Mouse (Mus musculus): Measurements from ENCODE around the gene Grk6. TPM values are rescaled to one million over a fixed set of nuclear protein-coding genes. Genes with fewer than 3 reads are reported as not detected.

The Grk6 gene
- polyA plus RNA-seq, 1 experiment: 38.4 TPM

DNA sequence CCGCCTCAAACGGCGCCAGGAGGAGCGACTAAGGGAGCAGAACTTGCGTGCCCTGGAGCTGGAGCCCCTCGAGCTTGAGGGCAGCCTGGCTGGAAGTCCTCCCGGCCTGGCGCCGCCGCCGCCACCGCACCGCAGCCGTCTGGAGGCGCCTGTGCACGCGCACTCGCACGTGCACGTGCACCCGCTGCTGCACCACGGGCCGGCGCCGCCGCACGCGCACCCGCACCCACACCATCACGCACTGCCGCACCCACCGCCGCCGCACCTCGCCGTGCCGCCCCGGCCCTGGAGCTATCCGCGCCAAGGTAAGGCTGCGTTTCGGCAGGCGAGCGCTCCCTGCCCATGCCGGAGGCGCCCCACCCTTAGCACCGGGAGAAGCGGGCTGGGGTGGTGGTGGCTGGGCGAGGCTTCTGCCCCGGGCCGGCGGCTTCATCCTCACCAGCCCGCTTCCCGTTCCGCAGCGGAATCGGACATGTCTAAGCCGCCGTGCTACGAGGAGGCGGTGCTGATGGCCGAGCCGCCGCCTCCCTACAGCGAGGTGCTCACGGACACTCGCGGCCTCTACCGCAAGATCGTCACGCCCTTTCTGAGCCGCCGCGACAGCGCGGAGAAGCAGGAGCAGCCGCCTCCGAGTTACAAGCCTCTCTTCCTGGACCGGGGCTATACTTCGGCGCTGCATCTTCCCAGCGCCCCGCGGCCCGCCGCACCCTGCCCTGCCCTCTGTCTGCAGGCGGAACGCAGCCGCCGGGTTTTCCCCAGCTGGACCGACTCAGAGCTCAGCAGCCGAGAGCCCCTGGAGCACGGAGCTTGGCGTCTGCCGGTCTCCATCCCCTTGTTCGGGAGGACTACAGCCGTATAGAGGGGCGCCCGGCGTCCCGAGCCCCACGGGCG is 27.5 kb downstream of the Grk6 start:
- TF ChIP-seq POLR2A (IDR thresholded peaks at IDR 0.05; ENCODE audit: low read depth, low read length) (no peak), CTCF (IDR thresholded peaks at IDR 0.05; ENCODE audit: extremely low read depth, insufficient read length, insufficient replicate concordance, low read depth, low read length) (no peak)
- H3K27ac ChIP-seq (ENCODE audit: insufficient read depth, low read depth, low read length): no peak overlapping the region
- no peaks in the 10 kb centered on the region for H3K36me3 ChIP-seq (ENCODE audit: control insufficient read depth, insufficient read depth, low read length)
- H3K4me1 ChIP-seq (ENCODE audit: control insufficient read depth, insufficient read depth, insufficient read length, low read length): peaks cover 12% of the 10 kb centered on the region
- peak overlapping the region; percentile 62 for H3K4me3 ChIP-seq (ENCODE audit: low read depth, low read length)
- WGBS: 2% methylated on average over 101 of the region's 103 CpGs
- 0 out of 2 replicates have a peak, but pooled peaks cover 10% of the 10 kb centered on the region for H3K27me3 ChIP-seq (ENCODE audit: control insufficient read depth, insufficient read depth, low read length)

DNA sequence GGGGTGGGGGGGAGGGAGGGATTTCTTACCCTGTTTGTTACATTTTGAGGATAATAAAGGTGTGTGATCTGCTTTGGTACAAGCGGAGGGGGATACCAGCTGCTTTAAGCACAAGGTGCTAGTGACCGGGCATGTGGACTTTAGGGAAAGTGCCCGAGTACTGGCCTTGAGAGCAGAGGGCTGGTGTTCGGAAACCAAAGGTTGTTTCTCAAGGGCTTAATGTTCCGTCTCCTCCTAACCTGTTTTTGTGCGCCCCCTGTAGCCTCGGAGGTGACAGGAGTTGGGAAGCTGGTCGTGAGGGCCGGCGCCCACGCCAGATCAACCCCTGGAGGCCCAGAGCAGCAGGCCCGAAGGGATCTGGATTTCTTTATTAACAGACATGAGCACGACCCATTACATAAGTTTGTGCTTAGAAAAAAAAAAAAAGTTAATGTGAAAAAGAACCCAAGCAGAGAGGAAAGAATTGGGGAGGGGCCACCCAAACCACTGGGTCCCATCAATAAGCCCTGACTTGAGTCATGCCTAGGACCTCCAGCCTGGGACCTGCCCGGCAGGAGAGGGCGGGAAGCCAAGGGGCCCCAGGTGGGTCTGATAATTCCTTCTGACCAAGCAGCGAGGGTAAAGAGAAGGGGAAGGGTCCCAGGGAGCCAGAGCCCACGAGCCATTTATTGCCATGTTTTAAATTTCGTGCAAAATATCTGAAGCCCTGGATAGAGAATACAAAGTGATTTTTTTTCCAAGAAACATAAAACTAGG is 28.4 kb downstream of the Grk6 start:
- no peak for TF ChIP-seq POLR2A (IDR thresholded peaks at IDR 0.05; ENCODE audit: low read depth, low read length)
- TF ChIP-seq CTCF (IDR thresholded peaks at IDR 0.05; ENCODE audit: extremely low read depth, insufficient read length, insufficient replicate concordance, low read depth, low read length): no peak
- Histone ChIP-seq H3K36me3 (ENCODE audit: control insufficient read depth, insufficient read depth, low read length) (no peaks in the 10 kb centered on the region), H3K27ac (ENCODE audit: insufficient read depth, low read depth, low read length) (no peak overlapping the region), H3K4me1 (ENCODE audit: control insufficient read depth, insufficient read depth, insufficient read length, low read length) (peaks cover 12% of the 10 kb centered on the region), H3K4me3 (ENCODE audit: low read depth, low read length) (peak overlapping the region; percentile 62), H3K27me3 (ENCODE audit: control insufficient read depth, insufficient read depth, low read length) (0 out of 2 replicates have a peak, but pooled peaks cover 10% of the 10 kb centered on the region)
- WGBS: 39% methylated on average over 18 of the region's 18 CpGs

DNA sequence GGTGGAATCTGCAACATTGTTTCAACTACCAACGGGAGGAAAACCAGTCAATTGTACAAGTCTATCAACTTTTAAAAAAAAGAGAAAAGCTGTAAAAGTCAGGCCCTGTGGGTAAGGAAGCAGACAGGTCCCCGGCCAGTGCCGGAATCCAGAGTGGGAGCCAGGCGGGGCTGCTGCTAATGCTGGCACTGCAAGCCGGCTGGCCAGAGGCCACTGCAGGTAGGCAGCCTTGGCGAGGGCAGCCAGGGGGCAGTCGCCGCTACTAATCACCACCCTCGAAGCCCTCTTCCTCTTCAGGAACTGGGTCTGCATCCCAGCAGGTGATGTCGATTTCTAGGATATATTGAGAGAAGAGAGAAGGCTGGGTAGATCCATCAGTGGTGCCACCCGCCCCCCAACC is 29.1 kb downstream of the Grk6 start:
- H3K4me3 ChIP-seq (ENCODE audit: low read depth, low read length): no peak overlapping the region
- 0 out of 2 replicates have a peak, but pooled peaks cover 10% of the 10 kb centered on the region for H3K27me3 ChIP-seq (ENCODE audit: control insufficient read depth, insufficient read depth, low read length)
- no peak for TF ChIP-seq CTCF (IDR thresholded peaks at IDR 0.05; ENCODE audit: extremely low read depth, insufficient read length, insufficient replicate concordance, low read depth, low read length)
- TF ChIP-seq POLR2A (IDR thresholded peaks at IDR 0.05; ENCODE audit: low read depth, low read length): no peak
- no peaks in the 10 kb centered on the region for H3K36me3 ChIP-seq (ENCODE audit: control insufficient read depth, insufficient read depth, low read length)
- no peak overlapping the region for H3K27ac ChIP-seq (ENCODE audit: insufficient read depth, low read depth, low read length)
- WGBS: 41% methylated on average over 11 of the region's 11 CpGs
- H3K4me1 ChIP-seq (ENCODE audit: control insufficient read depth, insufficient read depth, insufficient read length, low read length): peaks cover 14% of the 10 kb centered on the region

- 0 out of 2 replicates have a peak, but pooled peaks cover 8% of the 10 kb centered on the region for H3K27me3 ChIP-seq (ENCODE audit: control insufficient read depth, insufficient read depth, low read length)
- H3K27ac ChIP-seq (ENCODE audit: insufficient read depth, low read depth, low read length): no peak overlapping the region
- TF ChIP-seq POLR2A (IDR thresholded peaks at IDR 0.05; ENCODE audit: low read depth, low read length): no peak
- TF ChIP-seq CTCF (IDR thresholded peaks at IDR 0.05; ENCODE audit: extremely low read depth, insufficient read length, insufficient replicate concordance, low read depth, low read length): no peak
- 34% methylated on average over 5 of the region's 5 CpGs for WGBS
- peaks cover 14% of the 10 kb centered on the region for H3K4me1 ChIP-seq (ENCODE audit: control insufficient read depth, insufficient read depth, insufficient read length, low read length)
- no peaks in the 10 kb centered on the region for H3K36me3 ChIP-seq (ENCODE audit: control insufficient read depth, insufficient read depth, low read length)
- H3K4me3 ChIP-seq (ENCODE audit: low read depth, low read length): no peak overlapping the region
These were observed 29.8 kb downstream of the Grk6 start for GRCm38 (mm10) chr13:55474621-55475069.

DNA sequence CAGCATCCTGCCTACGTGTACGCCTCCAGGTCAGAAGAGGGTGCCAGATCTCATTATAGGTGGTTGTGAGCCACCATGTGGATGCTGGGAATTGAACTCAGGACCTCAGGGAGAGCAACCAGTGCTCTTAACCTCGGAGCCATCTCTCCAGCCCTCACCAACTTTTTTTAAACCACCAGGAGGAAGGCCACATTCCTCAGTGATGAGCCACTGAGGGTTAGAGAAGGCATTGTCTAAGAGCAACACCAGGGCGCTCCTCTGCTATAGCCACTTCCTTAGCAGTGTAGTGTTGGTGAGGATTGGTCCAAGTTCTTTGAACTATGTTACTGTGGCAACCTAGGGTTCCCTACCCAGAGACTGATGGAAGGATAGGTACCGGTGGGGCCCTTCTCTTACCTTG is 30.9 kb downstream of the Grk6 start:
- peaks cover 14% of the 10 kb centered on the region for H3K4me1 ChIP-seq (ENCODE audit: control insufficient read depth, insufficient read depth, insufficient read length, low read length)
- 87% methylated on average over 5 of the region's 5 CpGs for WGBS
- H3K27ac ChIP-seq (ENCODE audit: insufficient read depth, low read depth, low read length): no peak overlapping the region
- TF ChIP-seq CTCF (IDR thresholded peaks at IDR 0.05; ENCODE audit: extremely low read depth, insufficient read length, insufficient replicate concordance, low read depth, low read length) (no peak), POLR2A (IDR thresholded peaks at IDR 0.05; ENCODE audit: low read depth, low read length) (no peak)
- H3K4me3 ChIP-seq (ENCODE audit: low read depth, low read length): no peak overlapping the region
- H3K27me3 ChIP-seq (ENCODE audit: control insufficient read depth, insufficient read depth, low read length): 0 out of 2 replicates have a peak, but pooled peaks cover 6% of the 10 kb centered on the region
- H3K36me3 ChIP-seq (ENCODE audit: control insufficient read depth, insufficient read depth, low read length): no peaks in the 10 kb centered on the region

DNA sequence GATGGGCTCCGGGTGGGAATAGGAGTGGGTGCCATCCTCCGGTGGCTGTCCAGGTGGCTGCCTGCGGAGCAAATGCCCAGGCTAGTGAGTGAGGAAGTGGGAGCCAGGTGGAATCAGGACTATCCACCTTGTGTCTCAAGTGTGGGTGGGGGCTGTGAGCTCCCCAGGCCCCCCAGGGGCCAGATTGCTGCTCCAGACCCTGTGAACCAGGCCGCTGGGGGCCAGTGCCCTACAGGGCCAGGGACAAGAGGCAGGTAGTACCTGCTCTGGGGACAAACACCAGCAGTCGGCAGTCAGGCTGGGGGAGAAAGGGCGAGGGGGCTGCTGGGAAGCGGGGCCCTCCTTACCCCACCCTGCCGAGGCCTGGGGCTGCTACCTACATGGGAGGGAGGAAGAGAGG is 31.4 kb downstream of the Grk6 start:
- no peak overlapping the region for H3K27ac ChIP-seq (ENCODE audit: insufficient read depth, low read depth, low read length)
- H3K4me3 ChIP-seq (ENCODE audit: low read depth, low read length): no peak overlapping the region
- H3K36me3 ChIP-seq (ENCODE audit: control insufficient read depth, insufficient read depth, low read length): no peaks in the 10 kb centered on the region
- H3K27me3 ChIP-seq (ENCODE audit: control insufficient read depth, insufficient read depth, low read length): 0 out of 2 replicates have a peak, but pooled peaks cover 4% of the 10 kb centered on the region
- WGBS: 90% methylated on average over 8 of the region's 8 CpGs
- peaks cover 11% of the 10 kb centered on the region for H3K4me1 ChIP-seq (ENCODE audit: control insufficient read depth, insufficient read depth, insufficient read length, low read length)
- TF ChIP-seq CTCF (IDR thresholded peaks at IDR 0.05; ENCODE audit: extremely low read depth, insufficient read length, insufficient replicate concordance, low read depth, low read length) (no peak), POLR2A (IDR thresholded peaks at IDR 0.05; ENCODE audit: low read depth, low read length) (no peak)

- H3K36me3 ChIP-seq (ENCODE audit: control insufficient read depth, insufficient read depth, low read length): no peaks in the 10 kb centered on the region
- TF ChIP-seq POLR2A (IDR thresholded peaks at IDR 0.05; ENCODE audit: low read depth, low read length) (no peak), CTCF (IDR thresholded peaks at IDR 0.05; ENCODE audit: extremely low read depth, insufficient read length, insufficient replicate concordance, low read depth, low read length) (no peak)
- peaks cover 5% of the 10 kb centered on the region for H3K4me1 ChIP-seq (ENCODE audit: control insufficient read depth, insufficient read depth, insufficient read length, low read length)
- H3K4me3 ChIP-seq (ENCODE audit: low read depth, low read length): no peak overlapping the region
- no peaks in the 10 kb centered on the region for H3K27me3 ChIP-seq (ENCODE audit: control insufficient read depth, insufficient read depth, low read length)
- 48% methylated on average over 16 of the region's 16 CpGs for WGBS
- H3K27ac ChIP-seq (ENCODE audit: insufficient read depth, low read depth, low read length): no peak overlapping the region
These were observed 32.6 kb downstream of the Grk6 start for GRCm38 (mm10) chr13:55477492-55477891.

Data from small intestine, adult 2 months (tissue).